Mouse (Mus musculus) embryonic facial prominence, embryonic 15.5 days (tissue): Measurements from ENCODE around the gene Ntan1. TPM values are rescaled to one million over a fixed set of nuclear protein-coding genes. Genes with fewer than 3 reads are reported as not detected.

Experiments used
- ATAC-seq: fragments of 200-750 bp; cut with Nextera tagmentation; 2 replicates; pipeline ENCODE4 v1.8.0; 2017; ENCODE audit warnings: low read depth, moderate TSS enrichment; ENCODE audit not compliant: insufficient number of reproducible peaks, low FRiP score, low TSS enrichment
- H3K27ac ChIP-seq: fragments of 300-500 bp; sonication (generic); replicated peaks from 2 replicates; pipeline ENCODE4 v1.5.1; 2015; ENCODE audit warnings: mild to moderate bottlenecking, inconsistent platforms
- H3K27me3 ChIP-seq: fragments of 300-500 bp; sonication (generic); 2 replicates; pipeline ENCODE4 v1.6.1; 2015; ENCODE audit warnings: inconsistent platforms
- H3K36me3 ChIP-seq: fragments of 300-500 bp; sonication (generic); 2 replicates; pipeline ENCODE4 v1.6.1; 2015; ENCODE audit warnings: mild to moderate bottlenecking, inconsistent platforms
- H3K4me1 ChIP-seq: fragments of 300-500 bp; sonication (generic); 2 replicates; pipeline ENCODE4 v1.6.1; 2015; ENCODE audit warnings: inconsistent platforms
- H3K4me2 ChIP-seq: fragments of 300-500 bp; sonication (generic); replicated peaks from 2 replicates; pipeline ENCODE4 v1.6.1; 2015; ENCODE audit warnings: mild to moderate bottlenecking, inconsistent platforms
- H3K4me3 ChIP-seq: fragments of 300-500 bp; sonication (generic); replicated peaks from 2 replicates; pipeline ENCODE4 v1.5.1; 2015; ENCODE audit warnings: mild to moderate bottlenecking, inconsistent platforms
- H3K9ac ChIP-seq: fragments of 300-500 bp; sonication (generic); 2 replicates; pipeline ENCODE4 v1.6.1; 2015; ENCODE audit warnings: inconsistent platforms
- H3K9me3 ChIP-seq: fragments of 300-500 bp; sonication (generic); replicated peaks from 2 replicates; pipeline ENCODE4 v1.6.1; 2016; ENCODE audit warnings: inconsistent platforms
- WGBS: fragments of 180-500 bp; shearing (Covaris S2); methylation state at CpG from one replicate; pipeline ENCODE4 v1.1.7; 2015; 5-methylcytosine and 5-hydroxymethylcytosine counted together
- polyA plus RNA-seq: library from polyadenylated mRNA; unstranded; fragments of >200 nt; fragmentation: Nextera tagmentation; extraction: Ambion mirVana; gene quantifications from 2 replicates; pipeline ENCODE4 v1.2.1, GENCODE M21; 2015

Ntan1 gene
- polyA plus RNA-seq, 1 experiment from 2014 or later = 201 TPM

GRCm38 (mm10) chr16:13804666-13805065, 14.0 kb upstream of the Ntan1 start:
- 76% methylated on average over 5 of the region's 5 CpGs for WGBS
- H3K9me3 ChIP-seq = no peaks in the 10 kb centered on the region
- ATAC-seq = no peak
- no peak overlapping the region for H3K4me2 ChIP-seq
- H3K27me3 ChIP-seq = no peaks in the 10 kb centered on the region
- no peak overlapping the region for H3K27ac ChIP-seq
- peaks cover 78% of the 10 kb centered on the region for H3K36me3 ChIP-seq
- H3K4me3 ChIP-seq = no peak overlapping the region
- no peaks in the 10 kb centered on the region for H3K4me1 ChIP-seq
- no peak overlapping the region for H3K9ac ChIP-seq

DNA sequence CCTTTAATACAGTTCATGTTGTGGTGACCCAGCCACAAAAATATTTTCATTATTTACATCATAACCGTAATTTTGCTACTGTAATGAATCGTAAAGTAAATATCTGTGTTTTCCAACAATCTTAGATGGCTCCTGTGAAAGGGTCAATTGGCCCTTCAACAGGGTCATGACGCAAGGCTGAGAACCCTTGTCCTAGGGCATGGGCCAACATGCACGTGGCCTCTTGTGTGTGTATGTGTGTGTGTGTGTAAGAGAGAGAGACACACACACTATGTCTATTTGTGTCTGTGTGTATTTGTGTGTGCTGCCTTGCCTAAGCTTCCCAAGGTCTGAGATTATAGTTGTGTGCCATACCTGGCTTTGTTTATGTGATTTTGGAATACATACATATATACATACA, 11.0 kb upstream of the Ntan1 start:
- no peak overlapping the region for H3K4me2 ChIP-seq
- no peaks in the 10 kb centered on the region for H3K4me1 ChIP-seq
- H3K27me3 ChIP-seq = no peaks in the 10 kb centered on the region
- H3K9ac ChIP-seq = no peak overlapping the region
- no peak for ATAC-seq
- H3K9me3 ChIP-seq = no peaks in the 10 kb centered on the region
- H3K36me3 ChIP-seq = peaks cover 85% of the 10 kb centered on the region
- H3K27ac ChIP-seq = no peak overlapping the region
- WGBS = 93% methylated on average over 4 of the region's 4 CpGs
- no peak overlapping the region for H3K4me3 ChIP-seq

- Histone ChIP-seq H3K4me3 (no peak overlapping the region), H3K27me3 (no peaks in the 10 kb centered on the region), H3K27ac (no peak overlapping the region), H3K9ac (no peak overlapping the region), H3K36me3 (peaks cover 88% of the 10 kb centered on the region), H3K4me1 (no peaks in the 10 kb centered on the region), H3K9me3 (no peaks in the 10 kb centered on the region), H3K4me2 (no peak overlapping the region)
- WGBS = 84% methylated on average over 7 of the region's 7 CpGs
- peak; percentile 53; the same call in 1 of the 2 replicates for ATAC-seq
These were observed 10.2 kb upstream of the Ntan1 start for GRCm38 (mm10) chr16:13808410-13808809.

DNA sequence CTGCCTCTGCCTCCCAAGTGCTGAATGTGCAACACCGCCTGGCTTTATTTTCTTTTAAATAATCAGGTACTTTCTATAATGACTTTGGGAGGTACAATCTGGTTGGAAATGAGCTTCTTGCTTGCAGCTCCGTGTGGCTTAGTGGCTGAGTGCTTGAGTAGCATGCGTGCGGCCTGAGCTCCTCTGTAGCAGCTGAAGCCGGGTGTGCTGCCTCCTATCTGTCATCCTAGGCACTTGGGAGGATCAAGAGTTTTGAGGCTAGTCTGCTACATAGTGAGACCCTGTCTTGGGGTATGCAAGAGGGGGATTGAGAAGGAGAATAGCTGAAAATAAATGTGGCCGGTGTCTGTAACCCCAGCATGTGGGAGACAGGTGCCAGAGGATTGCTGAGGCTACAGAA, 6.5 kb upstream of the Ntan1 start:
- H3K36me3 ChIP-seq = peaks cover 74% of the 10 kb centered on the region
- ATAC-seq = no peak

GRCm38 (mm10) chr16:13813200-13813599, 5.4 kb upstream of the Ntan1 start:
- no peak overlapping the region for H3K9ac ChIP-seq
- no peak overlapping the region for H3K4me3 ChIP-seq
- peaks cover 68% of the 10 kb centered on the region for H3K36me3 ChIP-seq
- H3K27me3 ChIP-seq = no peaks in the 10 kb centered on the region
- ATAC-seq = no peak
- peaks cover 3% of the 10 kb centered on the region; the same call in 1 of the 2 replicates for H3K4me1 ChIP-seq
- no peak overlapping the region for H3K4me2 ChIP-seq
- H3K27ac ChIP-seq = no peak overlapping the region
- H3K9me3 ChIP-seq = no peaks in the 10 kb centered on the region
- WGBS = 92% methylated on average over 3 of the region's 3 CpGs

More for the DNA sequence above, 6.5 kb upstream of the Ntan1 start:
- Histone ChIP-seq H3K9ac (no peak overlapping the region), H3K9me3 (no peaks in the 10 kb centered on the region), H3K27me3 (no peaks in the 10 kb centered on the region), H3K4me3 (no peak overlapping the region), H3K4me2 (no peak overlapping the region), H3K27ac (no peak overlapping the region), H3K4me1 (no peaks in the 10 kb centered on the region)
- WGBS = 86% methylated on average over 6 of the region's 6 CpGs

DNA sequence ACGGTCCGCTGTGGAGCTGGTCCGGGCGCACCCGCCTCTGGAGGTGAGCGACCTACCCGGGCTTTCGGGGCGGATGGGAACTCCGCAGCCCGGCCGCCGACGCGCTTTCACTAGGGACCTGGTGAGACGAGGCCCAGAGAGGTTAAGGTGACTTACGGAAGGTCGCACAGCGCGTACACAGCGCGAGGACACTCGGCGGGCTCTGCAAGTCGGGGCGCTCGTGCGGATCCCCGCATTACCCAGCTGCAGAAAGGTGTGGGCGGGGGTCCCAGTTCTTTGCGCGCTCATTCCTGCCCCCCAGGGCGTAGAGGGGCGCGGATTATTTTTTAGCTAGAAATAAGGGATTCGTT, 724 bp downstream of the Ntan1 start:
- Histone ChIP-seq H3K27me3 (no peaks in the 10 kb centered on the region), H3K4me3 (peak overlapping the region; percentile 88), H3K9ac (peak overlapping the region; percentile 85), H3K36me3 (peaks cover 16% of the 10 kb centered on the region), H3K4me2 (peak overlapping the region; percentile 53), H3K4me1 (peaks cover 25% of the 10 kb centered on the region), H3K27ac (peak overlapping the region; percentile 97), H3K9me3 (no peaks in the 10 kb centered on the region)
- under 1% methylated on average over 36 of the region's 36 CpGs for WGBS
- peak; percentile 51 for ATAC-seq

GRCm38 (mm10) chr16:13819806-13820500, 1.3 kb downstream of the Ntan1 start:
- WGBS = 23% methylated on average over 12 of the region's 12 CpGs
- peaks cover 16% of the 10 kb centered on the region; the same call in 1 of the 2 replicates for H3K36me3 ChIP-seq
- no peak for ATAC-seq

GRCm38 (mm10) chr16:13820771-13821170, 2.1 kb downstream of the Ntan1 start:
- ATAC-seq = no peak
- Histone ChIP-seq H3K36me3 (peaks cover 10% of the 10 kb centered on the region; the same call in 1 of the 2 replicates), H3K27me3 (no peaks in the 10 kb centered on the region), H3K9me3 (no peaks in the 10 kb centered on the region), H3K4me3 (0 out of 2 replicates have a peak overlapping the region, but pooled peaks have one; percentile 88), H3K4me1 (peaks cover 25% of the 10 kb centered on the region), H3K4me2 (no peak overlapping the region), H3K9ac (no peak overlapping the region), H3K27ac (no peak overlapping the region)
- WGBS = 95% methylated on average over 5 of the region's 5 CpGs

More at GRCm38 (mm10) chr16:13819806-13820500, 1.3 kb downstream of the Ntan1 start:
- H3K27me3 ChIP-seq = no peaks in the 10 kb centered on the region
- H3K4me3 ChIP-seq = peak overlapping the region; percentile 88
- H3K9ac ChIP-seq = peak overlapping the region; percentile 85
- H3K4me1 ChIP-seq = peaks cover 25% of the 10 kb centered on the region
- peak overlapping the region; percentile 53 for H3K4me2 ChIP-seq
- H3K27ac ChIP-seq = peak overlapping the region; percentile 97
- no peaks in the 10 kb centered on the region for H3K9me3 ChIP-seq

- Histone ChIP-seq H3K4me3 (no peak overlapping the region), H3K9ac (no peak overlapping the region), H3K4me2 (no peak overlapping the region), H3K36me3 (peaks cover 47% of the 10 kb centered on the region), H3K4me1 (peaks cover 10% of the 10 kb centered on the region), H3K27me3 (no peaks in the 10 kb centered on the region), H3K27ac (no peak overlapping the region), H3K9me3 (no peaks in the 10 kb centered on the region)
- ATAC-seq = no peak
- 56% methylated on average over 7 of the region's 7 CpGs for WGBS
These were observed 7.3 kb downstream of the Ntan1 start for GRCm38 (mm10) chr16:13825781-13826490.

DNA sequence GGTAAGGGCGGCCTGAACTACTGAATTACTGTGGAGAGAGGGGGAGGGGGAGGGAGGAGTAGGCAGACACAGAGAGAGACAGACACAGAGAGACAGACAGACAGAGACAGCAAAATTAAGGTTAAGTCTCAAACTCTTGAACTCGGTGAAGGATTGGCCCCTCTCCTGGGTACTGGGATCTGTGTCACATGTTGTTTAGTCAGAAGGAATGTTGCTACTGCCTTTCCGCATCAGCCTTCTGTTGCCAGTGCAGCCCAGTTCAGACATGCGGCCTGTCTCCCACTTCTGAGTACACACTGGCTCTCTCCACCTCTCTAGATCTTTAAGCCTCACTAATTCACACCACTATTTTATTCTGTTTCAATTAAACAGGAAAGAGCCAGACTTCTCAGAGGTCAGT, 7.9 kb downstream of the Ntan1 start:
- peaks cover 52% of the 10 kb centered on the region for H3K36me3 ChIP-seq
- H3K27me3 ChIP-seq = no peaks in the 10 kb centered on the region
- ATAC-seq = no peak
- H3K4me1 ChIP-seq = peaks cover 8% of the 10 kb centered on the region; the same call in 1 of the 2 replicates
- H3K9me3 ChIP-seq = no peaks in the 10 kb centered on the region
- 77% methylated on average over 4 of the region's 4 CpGs for WGBS
- no peak overlapping the region for H3K4me3 ChIP-seq
- no peak overlapping the region for H3K4me2 ChIP-seq
- H3K9ac ChIP-seq = no peak overlapping the region
- no peak overlapping the region for H3K27ac ChIP-seq

- H3K4me1 ChIP-seq = no peaks in the 10 kb centered on the region
- H3K4me3 ChIP-seq = no peak overlapping the region
- H3K9me3 ChIP-seq = no peaks in the 10 kb centered on the region
- WGBS = 90% methylated on average over 10 of the region's 10 CpGs
- no peak overlapping the region for H3K27ac ChIP-seq
- no peak for ATAC-seq
- H3K27me3 ChIP-seq = no peaks in the 10 kb centered on the region
- no peak overlapping the region for H3K4me2 ChIP-seq
- peaks cover 82% of the 10 kb centered on the region for H3K36me3 ChIP-seq
- no peak overlapping the region for H3K9ac ChIP-seq
These were observed 11.8 kb downstream of the Ntan1 start for GRCm38 (mm10) chr16:13830444-13830843.
